ENCODE assay signal across 20 mouse cellular contexts in the genomic region with DNA sequence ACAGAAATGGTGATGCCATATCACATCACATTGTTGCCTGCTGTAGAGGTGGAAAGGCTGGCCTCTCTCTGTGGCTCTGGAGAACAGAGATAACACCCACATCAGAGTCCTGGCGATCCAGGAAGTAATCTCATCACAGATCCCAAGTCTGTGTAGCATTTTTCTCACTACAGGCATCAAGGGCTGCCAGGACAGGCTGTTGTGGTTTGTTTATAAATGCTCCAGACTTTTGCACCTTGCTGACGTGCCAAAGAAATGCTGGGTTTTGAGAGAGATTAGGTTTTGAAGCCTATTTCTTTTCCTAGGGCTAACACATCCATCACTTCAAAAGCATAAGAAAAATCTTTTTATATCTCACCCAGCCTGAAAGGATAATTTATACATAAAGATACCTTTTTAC.
"Had no signal": no experiment of that assay in that cellular context is flagged by ENCODE, and none has a peak within 500 bp of the region (broad histone marks: within the 10 kb centered on the region; RNA-seq: fewer than 3 reads in every experiment).

No protein-coding gene starts in this region.

- H3K36me3 ChIP-seq: limb, embryonic 12.5 days; limb, embryonic 15.5 days; liver, embryonic 13.5 days; midbrain, embryonic 12.5 days; neural tube, embryonic 12.5 days; neural tube, embryonic 15.5 days had no signal

- H3K9ac ChIP-seq: limb, embryonic 12.5 days; limb, embryonic 15.5 days; liver, embryonic 13.5 days; midbrain, embryonic 12.5 days; neural tube, embryonic 12.5 days; neural tube, embryonic 15.5 days had no signal

- H3K27ac ChIP-seq: kidney, postnatal 0 days; limb, embryonic 12.5 days; limb, embryonic 15.5 days; liver, embryonic 13.5 days; midbrain, embryonic 12.5 days; neural tube, embryonic 12.5 days; neural tube, embryonic 15.5 days; stomach, postnatal 0 days had no signal

- H3K4me3 ChIP-seq: limb, embryonic 12.5 days; limb, embryonic 15.5 days; liver, embryonic 13.5 days; midbrain, embryonic 12.5 days; neural tube, embryonic 12.5 days; neural tube, embryonic 15.5 days had no signal

- H3K4me1 ChIP-seq: limb, embryonic 12.5 days; limb, embryonic 15.5 days; liver, embryonic 13.5 days; midbrain, embryonic 12.5 days; neural tube, embryonic 12.5 days; neural tube, embryonic 15.5 days had no signal

- H3K4me2 ChIP-seq: limb, embryonic 12.5 days; limb, embryonic 15.5 days; liver, embryonic 13.5 days; midbrain, embryonic 12.5 days; neural tube, embryonic 12.5 days; neural tube, embryonic 15.5 days had no signal

- H3K9me3 ChIP-seq: limb, embryonic 12.5 days; limb, embryonic 15.5 days; liver, embryonic 13.5 days; midbrain, embryonic 12.5 days; neural tube, embryonic 12.5 days; neural tube, embryonic 15.5 days had no signal

- H3K27me3 ChIP-seq: liver, embryonic 13.5 days; midbrain, embryonic 12.5 days; neural tube, embryonic 12.5 days; neural tube, embryonic 15.5 days had no signal

- DNase-seq: kidney, adult 2 months; kidney, postnatal 25 days; left cerebral cortex, postnatal 4 days; liver, embryonic 13.5 days; lung, adult 2 months; lung, postnatal 14 days; lung, postnatal 4 days; right cerebral cortex, adult 18-20 months; right cerebral cortex, postnatal 14 days; right cerebral cortex, postnatal 4 days; thymus, adult 2 months; thymus, postnatal 14 days; thymus, postnatal 4 days had no signal
